Mouse (Mus musculus): Measurements from ENCODE around the gene Tet2. TPM values are rescaled to one million over a fixed set of nuclear protein-coding genes. Genes with fewer than 3 reads are reported as not detected.

Gene Tet2
- polyA plus RNA-seq, 1 experiment from 2014 or later = 16.1 TPM

DNA sequence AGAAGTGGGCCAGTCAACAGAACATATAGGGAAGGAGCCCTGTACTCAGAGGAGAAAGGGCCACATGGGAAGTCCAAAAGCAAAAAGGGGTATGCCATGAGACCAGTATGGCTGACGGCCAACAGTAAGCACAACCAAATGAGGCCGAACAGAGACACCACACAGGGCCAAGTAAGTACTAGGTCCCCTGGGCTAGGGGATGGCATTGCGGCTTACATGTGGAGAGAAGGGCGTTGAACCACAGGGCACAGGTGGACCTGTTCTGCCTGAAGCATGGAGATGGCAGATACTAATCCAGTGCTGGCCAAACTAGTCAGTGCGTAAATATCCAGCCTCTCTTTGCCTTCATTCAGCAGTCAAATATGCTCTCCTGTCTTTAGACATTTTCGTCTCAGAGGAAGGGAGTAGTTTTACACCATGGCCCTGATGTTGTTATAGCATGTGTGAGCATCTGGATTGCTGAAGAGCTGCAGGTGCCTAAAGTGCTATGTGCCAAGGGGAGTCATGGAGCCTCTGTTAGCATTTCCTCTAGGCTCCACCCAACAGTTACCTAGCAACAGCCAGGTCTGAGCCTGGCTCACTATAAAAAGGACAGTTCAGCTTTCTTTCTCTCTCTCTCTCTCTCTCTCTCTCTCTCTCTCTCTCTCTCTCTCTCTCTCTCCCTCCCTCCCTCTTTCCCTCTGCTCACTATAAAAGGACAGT is 14.6 kb upstream of the Tet2 start:
- ATAC-seq (peak; percentile 40; the same call in 1 of the 2 replicates), DNase-seq (ENCODE audit: low spot score) (no peak)
- Histone ChIP-seq H3K9me3 (ENCODE audit: low read length) (no peaks in the 10 kb centered on the region), H3K4me1 (ENCODE audit: insufficient read depth, low read depth, low read length) (no peaks in the 10 kb centered on the region), H3K36me3 (ENCODE audit: insufficient read depth, low read length) (no peaks in the 10 kb centered on the region), H3K4me3 (ENCODE audit: low read depth, low read length) (no peak overlapping the region), H3K4me2 (replicated peaks; ENCODE audit: low read depth, low read length) (no peak overlapping the region), H3K27me3 (replicated peaks; ENCODE audit: insufficient read depth, low read length) (no peaks in the 10 kb centered on the region), H3K27ac (ENCODE audit: low read length) (no peak overlapping the region), H3K9ac (replicated peaks; ENCODE audit: low read depth) (no peak overlapping the region)
- TF ChIP-seq CTCF (IDR thresholded peaks at IDR 0.05) (no peak), EP300 (IDR thresholded peaks at IDR 0.05) (no peak)
- 78% methylated on average over 6 of the region's 6 CpGs for WGBS

DNA sequence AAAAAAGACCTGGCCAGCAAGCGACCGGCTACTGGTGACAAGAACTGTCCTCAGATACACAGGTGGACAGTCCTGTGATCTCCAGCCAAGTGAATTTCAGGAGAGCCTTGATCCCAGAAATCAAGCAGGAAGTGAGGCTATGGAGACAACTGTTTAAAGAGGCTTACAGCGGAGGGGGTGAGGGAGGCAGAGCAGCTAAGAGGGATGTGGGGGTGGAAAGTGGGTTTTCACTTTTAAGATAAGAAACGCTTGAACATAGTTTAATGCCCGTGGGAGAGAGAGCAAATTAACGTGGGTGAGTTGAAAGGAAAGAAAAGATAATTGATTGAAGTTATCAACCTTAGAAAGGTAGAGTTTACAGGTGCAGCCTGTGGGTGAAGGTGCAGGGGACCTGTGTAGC is 12.7 kb upstream of the Tet2 start:
- H3K4me2 ChIP-seq (replicated peaks; ENCODE audit: low read depth, low read length) = no peak overlapping the region
- H3K4me3 ChIP-seq (ENCODE audit: low read depth, low read length) = no peak overlapping the region
- H3K27ac ChIP-seq (ENCODE audit: low read length) = no peak overlapping the region
- ATAC-seq (no peak), DNase-seq (ENCODE audit: low spot score) (no peak)
- no peaks in the 10 kb centered on the region for H3K36me3 ChIP-seq (ENCODE audit: insufficient read depth, low read length)
- H3K27me3 ChIP-seq (replicated peaks; ENCODE audit: insufficient read depth, low read length) = no peaks in the 10 kb centered on the region
- no peaks in the 10 kb centered on the region for H3K4me1 ChIP-seq (ENCODE audit: insufficient read depth, low read depth, low read length)
- WGBS = 22% methylated on average over 6 of the region's 6 CpGs
- H3K9ac ChIP-seq (replicated peaks; ENCODE audit: low read depth) = no peak overlapping the region
- TF ChIP-seq CTCF (IDR thresholded peaks at IDR 0.05) (no peak), EP300 (IDR thresholded peaks at IDR 0.05) (no peak)
- no peaks in the 10 kb centered on the region for H3K9me3 ChIP-seq (ENCODE audit: low read length)

DNA sequence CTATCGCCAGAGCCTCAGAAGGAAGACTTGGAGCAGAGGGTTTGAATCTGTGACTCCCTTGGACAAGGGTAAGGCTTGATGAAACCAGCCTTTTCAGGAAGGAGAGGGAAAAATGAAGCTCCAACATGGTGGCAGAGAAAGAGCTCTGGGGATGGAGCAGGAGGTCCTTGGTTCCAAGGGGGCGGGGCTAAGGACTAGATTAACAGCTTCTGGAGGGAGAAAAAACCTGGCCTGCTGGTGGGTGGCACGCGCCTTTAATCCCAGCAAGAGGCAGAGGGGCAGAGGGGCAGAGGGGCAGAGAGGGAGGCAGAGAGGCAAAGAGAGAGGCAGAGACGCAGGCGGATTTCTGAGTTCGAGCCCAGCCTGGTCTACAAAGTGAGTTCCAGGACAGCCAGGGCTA is 12.2 kb upstream of the Tet2 start:
- H3K4me2 ChIP-seq (replicated peaks; ENCODE audit: low read depth, low read length) = no peak overlapping the region
- H3K27me3 ChIP-seq (replicated peaks; ENCODE audit: insufficient read depth, low read length) = no peaks in the 10 kb centered on the region
- TF ChIP-seq CTCF (IDR thresholded peaks at IDR 0.05) (no peak), EP300 (IDR thresholded peaks at IDR 0.05) (no peak)
- no peaks in the 10 kb centered on the region for H3K36me3 ChIP-seq (ENCODE audit: insufficient read depth, low read length)
- no peak overlapping the region for H3K9ac ChIP-seq (replicated peaks; ENCODE audit: low read depth)
- 70% methylated on average over 7 of the region's 7 CpGs for WGBS
- H3K9me3 ChIP-seq (ENCODE audit: low read length) = no peaks in the 10 kb centered on the region
- no peak overlapping the region for H3K4me3 ChIP-seq (ENCODE audit: low read depth, low read length)
- ATAC-seq (no peak), DNase-seq (ENCODE audit: low spot score) (no peak)
- H3K4me1 ChIP-seq (ENCODE audit: insufficient read depth, low read depth, low read length) = no peaks in the 10 kb centered on the region
- no peak overlapping the region for H3K27ac ChIP-seq (ENCODE audit: low read length)

DNA sequence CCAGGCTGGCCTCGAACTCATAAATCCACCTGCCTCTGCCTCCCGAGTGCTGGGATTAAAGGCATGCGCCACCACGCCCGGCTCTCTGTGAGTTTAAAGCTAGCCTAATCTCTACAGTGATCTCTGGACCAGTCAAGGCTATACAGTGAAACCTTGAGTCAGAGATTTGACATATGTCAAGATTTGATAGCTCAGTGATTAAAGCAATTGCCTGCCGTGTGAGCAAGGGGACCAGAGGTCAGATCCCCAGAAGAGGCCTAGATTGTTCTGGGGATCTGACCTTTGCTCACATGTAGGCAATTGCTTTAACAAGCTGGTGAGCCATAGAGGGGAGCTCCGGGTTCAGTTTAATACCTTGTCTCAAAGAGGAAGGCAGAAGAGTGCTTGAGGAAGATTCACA is 10.4 kb upstream of the Tet2 start:
- Histone ChIP-seq H3K9ac (replicated peaks; ENCODE audit: low read depth) (no peak overlapping the region), H3K4me1 (ENCODE audit: insufficient read depth, low read depth, low read length) (no peaks in the 10 kb centered on the region), H3K9me3 (ENCODE audit: low read length) (no peaks in the 10 kb centered on the region), H3K36me3 (ENCODE audit: insufficient read depth, low read length) (no peaks in the 10 kb centered on the region), H3K27ac (ENCODE audit: low read length) (no peak overlapping the region), H3K27me3 (replicated peaks; ENCODE audit: insufficient read depth, low read length) (no peaks in the 10 kb centered on the region), H3K4me2 (replicated peaks; ENCODE audit: low read depth, low read length) (no peak overlapping the region), H3K4me3 (ENCODE audit: low read depth, low read length) (no peak overlapping the region)
- ATAC-seq (no peak), DNase-seq (ENCODE audit: low spot score) (no peak)
- no peak for TF ChIP-seq CTCF (IDR thresholded peaks at IDR 0.05)
- no peak for TF ChIP-seq EP300 (IDR thresholded peaks at IDR 0.05)
- 80% methylated on average over 7 of the region's 7 CpGs for WGBS

DNA sequence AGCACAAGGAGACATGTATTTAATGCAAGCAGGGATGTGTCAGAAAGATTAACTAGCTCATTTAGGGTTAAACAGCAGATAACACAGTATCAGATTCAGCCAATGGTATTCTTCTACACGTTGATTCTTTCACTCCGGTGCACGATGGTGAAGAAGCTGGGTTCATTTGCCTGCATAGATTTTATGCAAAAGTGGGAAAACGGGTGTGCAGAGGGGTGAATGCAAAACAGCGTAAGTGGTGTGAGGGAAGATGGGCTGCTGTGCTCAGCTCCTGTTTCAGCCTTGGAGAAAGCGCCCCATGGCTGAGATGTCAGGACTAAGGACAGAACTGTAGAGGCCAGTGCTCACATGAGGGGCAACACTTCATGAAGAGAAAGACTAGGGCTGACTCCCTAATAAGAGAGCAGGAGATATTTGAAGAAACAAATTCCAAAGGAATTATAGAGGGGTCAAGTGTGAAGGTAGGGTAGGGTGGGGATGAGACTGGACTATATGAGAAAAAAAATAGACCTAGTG is 9.7 kb upstream of the Tet2 start:
- ATAC-seq (no peak), DNase-seq (ENCODE audit: low spot score) (no peak)
- no peaks in the 10 kb centered on the region for H3K9me3 ChIP-seq (ENCODE audit: low read length)
- H3K4me1 ChIP-seq (ENCODE audit: insufficient read depth, low read depth, low read length) = no peaks in the 10 kb centered on the region
- H3K27ac ChIP-seq (ENCODE audit: low read length) = no peak overlapping the region
- H3K27me3 ChIP-seq (replicated peaks; ENCODE audit: insufficient read depth, low read length) = no peaks in the 10 kb centered on the region
- 60% methylated on average over 6 of the region's 6 CpGs for WGBS
- no peaks in the 10 kb centered on the region for H3K36me3 ChIP-seq (ENCODE audit: insufficient read depth, low read length)
- no peak for TF ChIP-seq CTCF (IDR thresholded peaks at IDR 0.05)
- TF ChIP-seq EP300 (IDR thresholded peaks at IDR 0.05) = no peak
- no peak overlapping the region for H3K4me2 ChIP-seq (replicated peaks; ENCODE audit: low read depth, low read length)
- H3K9ac ChIP-seq (replicated peaks; ENCODE audit: low read depth) = no peak overlapping the region
- no peak overlapping the region for H3K4me3 ChIP-seq (ENCODE audit: low read depth, low read length)

DNA sequence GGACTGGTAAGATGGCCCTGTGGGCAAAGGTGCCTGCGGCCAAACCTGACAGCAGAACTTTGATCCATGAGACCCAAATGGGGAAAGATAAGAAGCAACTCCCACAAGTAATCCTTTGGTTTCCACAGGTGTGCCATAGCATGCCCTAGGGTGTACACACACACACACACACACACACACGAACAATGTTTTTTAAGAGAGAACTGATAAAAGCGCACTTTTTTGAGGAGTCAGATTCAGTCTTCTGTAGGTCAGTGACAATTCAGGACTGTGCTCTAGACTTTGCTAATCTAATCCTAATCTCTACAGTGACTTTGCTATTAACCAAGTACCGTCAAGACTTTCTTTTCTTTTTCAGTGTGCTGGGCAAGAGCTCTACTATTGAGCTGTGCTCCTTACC is 9.2 kb upstream of the Tet2 start:
- 89% methylated on average over 4 of the region's 4 CpGs for WGBS
- TF ChIP-seq EP300 (IDR thresholded peaks at IDR 0.05) (no peak), CTCF (IDR thresholded peaks at IDR 0.05) (no peak)
- Histone ChIP-seq H3K27me3 (replicated peaks; ENCODE audit: insufficient read depth, low read length) (no peaks in the 10 kb centered on the region), H3K9ac (replicated peaks; ENCODE audit: low read depth) (no peak overlapping the region), H3K4me1 (ENCODE audit: insufficient read depth, low read depth, low read length) (no peaks in the 10 kb centered on the region), H3K36me3 (ENCODE audit: insufficient read depth, low read length) (no peaks in the 10 kb centered on the region), H3K9me3 (ENCODE audit: low read length) (no peaks in the 10 kb centered on the region), H3K27ac (ENCODE audit: low read length) (no peak overlapping the region), H3K4me2 (replicated peaks; ENCODE audit: low read depth, low read length) (no peak overlapping the region), H3K4me3 (ENCODE audit: low read depth, low read length) (no peak overlapping the region)
- DNase-seq (ENCODE audit: low spot score) (no peak), ATAC-seq (no peak)

All from lung, postnatal 0 days (tissue).